1 mouse cellular context compared by ENCODE assay signal in the genomic region with DNA sequence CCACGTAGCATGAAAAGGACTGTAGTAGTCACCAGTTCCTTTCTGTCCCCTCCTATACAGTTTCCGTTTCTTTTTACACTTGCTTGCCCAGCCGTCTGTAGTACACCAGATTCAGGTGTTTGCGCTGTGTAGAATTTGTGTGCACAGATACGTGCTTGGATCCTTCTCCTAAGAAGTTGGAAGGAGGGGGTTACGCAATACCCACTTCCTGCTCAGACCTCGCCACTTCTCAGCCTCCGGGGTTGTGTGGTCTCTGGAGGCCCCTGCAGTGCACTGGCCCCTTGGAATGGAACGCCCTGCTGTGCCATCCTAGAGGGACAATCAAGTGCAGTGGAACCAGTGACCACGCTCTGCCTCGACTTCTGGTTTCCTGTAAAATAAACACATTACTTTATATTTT.
TF ChIP-seq lines count a peak whose summit lies in the region.

No protein-coding gene starts in this region.

TF ChIP-seq in CH12.LX, 34 proteins besides CTCF, POLR2A, EP300 and RAD21:
- TF ChIP-seq ELF1 (IDR thresholded peaks at IDR 0.05; ENCODE audit: low read depth, low read length) (no peak), CHD2 (IDR thresholded peaks at IDR 0.05; ENCODE audit: low read length) (no peak), ZNF384 (IDR thresholded peaks at IDR 0.05; ENCODE audit: low read depth, low read length) (no peak), UBTF (IDR thresholded peaks at IDR 0.05; ENCODE audit: low read depth, low read length) (no peak), ZC3H11A (IDR thresholded peaks at IDR 0.05; ENCODE audit: low read depth, low read length) (no peak), ETS1 (conservative IDR thresholded peaks at IDR 0.05; ENCODE audit: low read depth, low read length) (no peak), JUN (IDR thresholded peaks at IDR 0.05; ENCODE audit: insufficient read depth, low read depth, low read length) (no peak), SMC3 (IDR thresholded peaks at IDR 0.05; ENCODE audit: low read depth, low read length) (no peak), BHLHE40 (IDR thresholded peaks at IDR 0.05; ENCODE audit: low read depth, low read length) (no peak), PAX5 (IDR thresholded peaks at IDR 0.05; ENCODE audit: low read length) (no peak), GABPA (IDR thresholded peaks at IDR 0.05; ENCODE audit: insufficient replicate concordance, low read depth, low read length) (no peak), ZMIZ1 (IDR thresholded peaks at IDR 0.05; ENCODE audit: low read depth, low read length) (no peak), MYC (IDR thresholded peaks at IDR 0.05; ENCODE audit: low read depth, low read length) (no peak), NRF1 (IDR thresholded peaks at IDR 0.05; ENCODE audit: low read depth, low read length) (no peak)
